Mouse (Mus musculus) liver (tissue): ENCODE measurements around the gene Castor1.
A peak's percentile ranks its signal among the peaks of the same experiment; 100 is the strongest.

ENCODE experiments used
- DNase-seq: peaks from one replicate; pipeline ENCODE4 v3.0.0-alpha.2; 2020; ENCODE audit warnings: mixed read lengths

Gene Castor1

GRCm38 (mm10) chr11:4207655-4208054 is 10.4 kb upstream of the Castor1 start:
- DNase-seq = no peak

GRCm38 (mm10) chr11:4209556-4209955 is 8.5 kb upstream of the Castor1 start:
- no peak for DNase-seq

- DNase-seq = no peak
These were observed 7.2 kb upstream of the Castor1 start for GRCm38 (mm10) chr11:4210786-4211185.

- no peak for DNase-seq
These were observed 4.9 kb upstream of the Castor1 start for GRCm38 (mm10) chr11:4213107-4213506.

GRCm38 (mm10) chr11:4214572-4214971 is 3.5 kb upstream of the Castor1 start:
- DNase-seq = no peak

GRCm38 (mm10) chr11:4215061-4215460 is 3.0 kb upstream of the Castor1 start:
- no peak for DNase-seq

- no peak for DNase-seq
These were observed 1.6 kb upstream of the Castor1 start for GRCm38 (mm10) chr11:4216248-4217000.

- DNase-seq = no peak
These were observed 612 bp downstream of the Castor1 start for GRCm38 (mm10) chr11:4218637-4219036.

GRCm38 (mm10) chr11:4219317-4219751 is 1.3 kb downstream of the Castor1 start:
- DNase-seq = peak; percentile 71

GRCm38 (mm10) chr11:4219908-4220307 is 1.9 kb downstream of the Castor1 start:
- no peak for DNase-seq

- peak; percentile 91 for DNase-seq
These were observed 2.7 kb downstream of the Castor1 start for GRCm38 (mm10) chr11:4220443-4221400.

- no peak for DNase-seq
These were observed 4.3 kb downstream of the Castor1 start for GRCm38 (mm10) chr11:4222046-4222950.

- DNase-seq = peak; percentile 96
These were observed 5.6 kb downstream of the Castor1 start for GRCm38 (mm10) chr11:4223393-4224188.

GRCm38 (mm10) chr11:4224223-4224622 is 6.2 kb downstream of the Castor1 start:
- peak; percentile 39 for DNase-seq

GRCm38 (mm10) chr11:4226569-4227325 is 8.7 kb downstream of the Castor1 start:
- DNase-seq = peak; percentile 62

- DNase-seq = no peak
These were observed 10.4 kb downstream of the Castor1 start for GRCm38 (mm10) chr11:4228463-4228862.

GRCm38 (mm10) chr11:4229841-4230240 is 11.8 kb downstream of the Castor1 start:
- no peak for DNase-seq

- DNase-seq = no peak
These were observed 13.4 kb downstream of the Castor1 start for GRCm38 (mm10) chr11:4231435-4231834.

GRCm38 (mm10) chr11:4232644-4233043 is 14.6 kb downstream of the Castor1 start:
- DNase-seq = peak; percentile 38

GRCm38 (mm10) chr11:4235052-4235655 is 17.1 kb downstream of the Castor1 start:
- no peak for DNase-seq
